Mouse (Mus musculus): ENCODE measurements around the gene Spon1.

- TF ChIP-seq CTCF (IDR thresholded peaks at IDR 0.05; ENCODE audit: extremely low read depth, insufficient read depth, insufficient read length, insufficient replicate concordance), result no peak
- no peak for TF ChIP-seq POLR2A (IDR thresholded peaks at IDR 0.05; ENCODE audit: low read depth, low read length)
Observed at GRCm38 (mm10) chr7:113855396-113855795, 89.6 kb downstream of the Spon1 start.
